Mouse (Mus musculus): ENCODE data around the gene Chid1. TPM values are rescaled to one million over a fixed set of nuclear protein-coding genes. Genes with fewer than 3 reads are reported as not detected.
A peak's percentile ranks its signal among the peaks of the same experiment; 100 is the strongest.

Chid1 gene
- 43.9 and 47.3 TPM in 2 replicates for polyA plus RNA-seq (2015; fragmentation: Nextera tagmentation; extraction: Ambion mirVana)

GRCm38 (mm10) chr7:141539556-141540311, at the start of gene Chid1:
Gene Chid1 (minus strand): TSS chr7:141539857.
- H3K4me2 ChIP-seq (replicated peaks) = peak within 1 kb of the TSS; percentile 78
- WGBS = under 1% methylated on average over 46 of the region's 46 CpGs
- H3K4me3 ChIP-seq (replicated peaks) = peak within 1 kb of the TSS; percentile 74
- H3K27ac ChIP-seq (replicated peaks) = peak within 1 kb of the TSS; percentile 75
- ATAC-seq (ENCODE audit: insufficient number of reproducible peaks, low FRiP score, low TSS enrichment, low read depth) = peak; percentile 94
- H3K9me3 ChIP-seq (replicated peaks) = no peaks in the 10 kb centered on the region
- peak within 1 kb of the TSS; percentile 62 for H3K9ac ChIP-seq
- H3K36me3 ChIP-seq = no peaks in the 10 kb centered on the region
- no peaks in the 10 kb centered on the region for H3K27me3 ChIP-seq
- H3K4me1 ChIP-seq = peaks cover 24% of the 10 kb centered on the region

GRCm38 (mm10) chr7:141588890-141589289, 49.2 kb upstream of the Chid1 start:
- no peak overlapping the region for H3K4me2 ChIP-seq (replicated peaks)
- H3K9ac ChIP-seq = no peak overlapping the region
- H3K9me3 ChIP-seq (replicated peaks) = no peaks in the 10 kb centered on the region
- 0 out of 2 replicates have a peak, but pooled peaks cover 3% of the 10 kb centered on the region for H3K4me1 ChIP-seq
- H3K27me3 ChIP-seq = no peaks in the 10 kb centered on the region
- H3K27ac ChIP-seq (replicated peaks) = no peak overlapping the region
- no peak overlapping the region for H3K4me3 ChIP-seq (replicated peaks)
- 72% methylated on average over 6 of the region's 6 CpGs for WGBS
- no peak for ATAC-seq (ENCODE audit: insufficient number of reproducible peaks, low FRiP score, low TSS enrichment, low read depth)
- H3K36me3 ChIP-seq = peaks cover 38% of the 10 kb centered on the region

GRCm38 (mm10) chr7:141585881-141586280, 46.2 kb upstream of the Chid1 start:
- no peak for ATAC-seq (ENCODE audit: insufficient number of reproducible peaks, low FRiP score, low TSS enrichment, low read depth)
- no peak overlapping the region for H3K9ac ChIP-seq
- H3K4me2 ChIP-seq (replicated peaks) = no peak overlapping the region
- H3K27ac ChIP-seq (replicated peaks) = no peak overlapping the region
- H3K27me3 ChIP-seq = no peaks in the 10 kb centered on the region
- 67% methylated on average over 1 of the region's 1 CpGs for WGBS
- H3K4me3 ChIP-seq (replicated peaks) = no peak overlapping the region
- peaks cover 24% of the 10 kb centered on the region for H3K36me3 ChIP-seq
- H3K4me1 ChIP-seq = 0 out of 2 replicates have a peak, but pooled peaks cover 3% of the 10 kb centered on the region
- no peaks in the 10 kb centered on the region for H3K9me3 ChIP-seq (replicated peaks)

- H3K9me3 ChIP-seq (replicated peaks) = no peaks in the 10 kb centered on the region
- no peak overlapping the region for H3K27ac ChIP-seq (replicated peaks)
- WGBS = 64% methylated on average over 4 of the region's 4 CpGs
- H3K36me3 ChIP-seq = peaks cover 18% of the 10 kb centered on the region
- ATAC-seq (ENCODE audit: insufficient number of reproducible peaks, low FRiP score, low TSS enrichment, low read depth) = no peak
- no peak overlapping the region for H3K9ac ChIP-seq
- no peak overlapping the region for H3K4me3 ChIP-seq (replicated peaks)
- H3K4me1 ChIP-seq = 0 out of 2 replicates have a peak, but pooled peaks cover 3% of the 10 kb centered on the region
- no peak overlapping the region for H3K4me2 ChIP-seq (replicated peaks)
- no peaks in the 10 kb centered on the region for H3K27me3 ChIP-seq
Observed at GRCm38 (mm10) chr7:141585288-141585687, 45.6 kb upstream of the Chid1 start.

- no peak for ATAC-seq (ENCODE audit: insufficient number of reproducible peaks, low FRiP score, low TSS enrichment, low read depth)
- 83% methylated on average over 4 of the region's 5 CpGs for WGBS
- Histone ChIP-seq H3K4me1 (0 out of 2 replicates have a peak, but pooled peaks cover 3% of the 10 kb centered on the region), H3K27ac (replicated peaks) (no peak overlapping the region), H3K4me3 (replicated peaks) (no peak overlapping the region), H3K27me3 (no peaks in the 10 kb centered on the region), H3K9me3 (replicated peaks) (no peaks in the 10 kb centered on the region), H3K9ac (no peak overlapping the region), H3K36me3 (peaks cover 10% of the 10 kb centered on the region), H3K4me2 (replicated peaks) (no peak overlapping the region)
Observed at GRCm38 (mm10) chr7:141584048-141584841, 44.6 kb upstream of the Chid1 start.

GRCm38 (mm10) chr7:141581323-141581722, 41.7 kb upstream of the Chid1 start:
- no peak for ATAC-seq (ENCODE audit: insufficient number of reproducible peaks, low FRiP score, low TSS enrichment, low read depth)
- no peak overlapping the region for H3K4me3 ChIP-seq (replicated peaks)
- WGBS = 78% methylated on average over 7 of the region's 7 CpGs
- H3K4me2 ChIP-seq (replicated peaks) = no peak overlapping the region
- H3K9me3 ChIP-seq (replicated peaks) = no peaks in the 10 kb centered on the region
- no peak overlapping the region for H3K27ac ChIP-seq (replicated peaks)
- peaks cover 3% of the 10 kb centered on the region; the same call in 1 of the 2 replicates for H3K36me3 ChIP-seq
- H3K9ac ChIP-seq = no peak overlapping the region
- no peaks in the 10 kb centered on the region for H3K27me3 ChIP-seq
- H3K4me1 ChIP-seq = 0 out of 2 replicates have a peak, but pooled peaks cover 4% of the 10 kb centered on the region

- WGBS = 96% methylated on average over 2 of the region's 2 CpGs
- no peak overlapping the region for H3K4me3 ChIP-seq (replicated peaks)
- no peaks in the 10 kb centered on the region for H3K27me3 ChIP-seq
- no peaks in the 10 kb centered on the region for H3K9me3 ChIP-seq (replicated peaks)
- no peak overlapping the region for H3K4me2 ChIP-seq (replicated peaks)
- no peak overlapping the region for H3K9ac ChIP-seq
- peaks cover 3% of the 10 kb centered on the region; the same call in 1 of the 2 replicates for H3K36me3 ChIP-seq
- H3K4me1 ChIP-seq = 0 out of 2 replicates have a peak, but pooled peaks cover 4% of the 10 kb centered on the region
- ATAC-seq (ENCODE audit: insufficient number of reproducible peaks, low FRiP score, low TSS enrichment, low read depth) = no peak
- no peak overlapping the region for H3K27ac ChIP-seq (replicated peaks)
Observed at GRCm38 (mm10) chr7:141578943-141579342, 39.3 kb upstream of the Chid1 start.

- ATAC-seq (ENCODE audit: insufficient number of reproducible peaks, low FRiP score, low TSS enrichment, low read depth) = no peak
- Histone ChIP-seq H3K36me3 (peaks cover 3% of the 10 kb centered on the region; the same call in 1 of the 2 replicates), H3K27ac (replicated peaks) (no peak overlapping the region), H3K4me1 (0 out of 2 replicates have a peak, but pooled peaks cover 4% of the 10 kb centered on the region), H3K9ac (no peak overlapping the region), H3K4me2 (replicated peaks) (no peak overlapping the region), H3K4me3 (replicated peaks) (no peak overlapping the region), H3K9me3 (replicated peaks) (no peaks in the 10 kb centered on the region), H3K27me3 (no peaks in the 10 kb centered on the region)
- 96% methylated on average over 1 of the region's 1 CpGs for WGBS
Observed at GRCm38 (mm10) chr7:141578511-141578910, 38.9 kb upstream of the Chid1 start.

GRCm38 (mm10) chr7:141577801-141578200, 38.1 kb upstream of the Chid1 start:
- Histone ChIP-seq H3K4me1 (0 out of 2 replicates have a peak, but pooled peaks cover 4% of the 10 kb centered on the region), H3K27ac (replicated peaks) (no peak overlapping the region), H3K9me3 (replicated peaks) (no peaks in the 10 kb centered on the region), H3K4me2 (replicated peaks) (no peak overlapping the region), H3K4me3 (replicated peaks) (no peak overlapping the region), H3K27me3 (no peaks in the 10 kb centered on the region), H3K9ac (no peak overlapping the region), H3K36me3 (peaks cover 3% of the 10 kb centered on the region; the same call in 1 of the 2 replicates)
- 73% methylated on average over 3 of the region's 3 CpGs for WGBS
- no peak for ATAC-seq (ENCODE audit: insufficient number of reproducible peaks, low FRiP score, low TSS enrichment, low read depth)

GRCm38 (mm10) chr7:141575481-141575880, 35.8 kb upstream of the Chid1 start:
- no peak for ATAC-seq (ENCODE audit: insufficient number of reproducible peaks, low FRiP score, low TSS enrichment, low read depth)
- H3K9ac ChIP-seq = no peak overlapping the region
- H3K9me3 ChIP-seq (replicated peaks) = no peaks in the 10 kb centered on the region
- H3K4me2 ChIP-seq (replicated peaks) = no peak overlapping the region
- 0 out of 2 replicates have a peak, but pooled peaks cover 4% of the 10 kb centered on the region for H3K4me1 ChIP-seq
- no peaks in the 10 kb centered on the region for H3K36me3 ChIP-seq
- H3K27me3 ChIP-seq = no peaks in the 10 kb centered on the region
- 88% methylated on average over 3 of the region's 3 CpGs for WGBS
- H3K4me3 ChIP-seq (replicated peaks) = no peak overlapping the region
- H3K27ac ChIP-seq (replicated peaks) = no peak overlapping the region

GRCm38 (mm10) chr7:141574041-141574440, 34.4 kb upstream of the Chid1 start:
- ATAC-seq (ENCODE audit: insufficient number of reproducible peaks, low FRiP score, low TSS enrichment, low read depth) = no peak
- no peak overlapping the region for H3K27ac ChIP-seq (replicated peaks)
- H3K4me2 ChIP-seq (replicated peaks) = no peak overlapping the region
- H3K4me3 ChIP-seq (replicated peaks) = no peak overlapping the region
- no peaks in the 10 kb centered on the region for H3K36me3 ChIP-seq
- 77% methylated on average over 3 of the region's 3 CpGs for WGBS
- no peaks in the 10 kb centered on the region for H3K27me3 ChIP-seq
- H3K9me3 ChIP-seq (replicated peaks) = no peaks in the 10 kb centered on the region
- peaks cover 5% of the 10 kb centered on the region; the same call in 1 of the 2 replicates for H3K4me1 ChIP-seq
- H3K9ac ChIP-seq = no peak overlapping the region

Data from embryonic facial prominence, embryonic 15.5 days (tissue).